Mouse (Mus musculus): ENCODE results near the gene Vgll4. TPM values are rescaled to one million over a fixed set of nuclear protein-coding genes. Genes with fewer than 3 reads are reported as not detected.
"Not testable (repeated sequence)": the region's sequence is repeated elsewhere in the genome, so short reads cannot be mapped to it uniquely, and the experiment has no call there.

The Vgll4 gene
- polyA plus RNA-seq, 1 experiment from 2014 or later, result 10.0 TPM

- Histone ChIP-seq H3K9me3 (replicated peaks; ENCODE audit: control insufficient read depth, low read length) (no peaks in the 10 kb centered on the region), H3K4me2 (ENCODE audit: low read depth, low read length) (no peak overlapping the region), H3K4me1 (ENCODE audit: control insufficient read depth, low read depth, low read length) (peaks cover 27% of the 10 kb centered on the region), H3K36me3 (ENCODE audit: control insufficient read depth, insufficient read depth) (no peaks in the 10 kb centered on the region), H3K4me3 (ENCODE audit: low read depth, low read length) (no peak overlapping the region), H3K9ac (ENCODE audit: low read depth, low read length) (no peak overlapping the region), H3K27ac (ENCODE audit: low read length) (no peak overlapping the region), H3K27me3 (ENCODE audit: control insufficient read depth, insufficient read depth, low read depth, low read length) (no peaks in the 10 kb centered on the region)
- ATAC-seq (ENCODE audit: low read depth), result no peak
- 56% methylated on average over 6 of the region's 6 CpGs for WGBS (ENCODE audit: insufficient replicate concordance)
Observed at GRCm38 (mm10) chr6:114892363-114892762, 77.4 kb downstream of the Vgll4 start.

GRCm38 (mm10) chr6:114891771-114892170 lies 78.0 kb downstream of the Vgll4 start:
- no peak overlapping the region for H3K4me2 ChIP-seq (ENCODE audit: low read depth, low read length)
- no peaks in the 10 kb centered on the region for H3K27me3 ChIP-seq (ENCODE audit: control insufficient read depth, insufficient read depth, low read depth, low read length)
- no peak overlapping the region for H3K4me3 ChIP-seq (ENCODE audit: low read depth, low read length)
- no peaks in the 10 kb centered on the region for H3K9me3 ChIP-seq (replicated peaks; ENCODE audit: control insufficient read depth, low read length)
- H3K9ac ChIP-seq (ENCODE audit: low read depth, low read length), result no peak overlapping the region
- H3K4me1 ChIP-seq (ENCODE audit: control insufficient read depth, low read depth, low read length), result peaks cover 33% of the 10 kb centered on the region
- WGBS (ENCODE audit: insufficient replicate concordance), result 70% methylated on average over 12 of the region's 12 CpGs
- no peaks in the 10 kb centered on the region for H3K36me3 ChIP-seq (ENCODE audit: control insufficient read depth, insufficient read depth)
- no peak overlapping the region for H3K27ac ChIP-seq (ENCODE audit: low read length)
- no peak for ATAC-seq (ENCODE audit: low read depth)

- H3K27ac ChIP-seq (ENCODE audit: low read length), result no peak overlapping the region
- WGBS (ENCODE audit: insufficient replicate concordance), result 85% methylated on average over 12 of the region's 12 CpGs
- no peak overlapping the region for H3K9ac ChIP-seq (ENCODE audit: low read depth, low read length)
- no peak for ATAC-seq (ENCODE audit: low read depth)
- no peaks in the 10 kb centered on the region for H3K36me3 ChIP-seq (ENCODE audit: control insufficient read depth, insufficient read depth)
- no peaks in the 10 kb centered on the region for H3K9me3 ChIP-seq (replicated peaks; ENCODE audit: control insufficient read depth, low read length)
- peaks cover 37% of the 10 kb centered on the region for H3K4me1 ChIP-seq (ENCODE audit: control insufficient read depth, low read depth, low read length)
- no peak overlapping the region for H3K4me2 ChIP-seq (ENCODE audit: low read depth, low read length)
- H3K27me3 ChIP-seq (ENCODE audit: control insufficient read depth, insufficient read depth, low read depth, low read length), result no peaks in the 10 kb centered on the region
- no peak overlapping the region for H3K4me3 ChIP-seq (ENCODE audit: low read depth, low read length)
Observed at GRCm38 (mm10) chr6:114891272-114891671, 78.5 kb downstream of the Vgll4 start.

- Histone ChIP-seq H3K4me3 (ENCODE audit: low read depth, low read length) (no peak overlapping the region), H3K9me3 (replicated peaks; ENCODE audit: control insufficient read depth, low read length) (no peaks in the 10 kb centered on the region), H3K27ac (ENCODE audit: low read length) (no peak overlapping the region), H3K4me1 (ENCODE audit: control insufficient read depth, low read depth, low read length) (peaks cover 41% of the 10 kb centered on the region), H3K27me3 (ENCODE audit: control insufficient read depth, insufficient read depth, low read depth, low read length) (no peaks in the 10 kb centered on the region), H3K9ac (ENCODE audit: low read depth, low read length) (no peak overlapping the region), H3K36me3 (ENCODE audit: control insufficient read depth, insufficient read depth) (no peaks in the 10 kb centered on the region), H3K4me2 (ENCODE audit: low read depth, low read length) (no peak overlapping the region)
- WGBS (ENCODE audit: insufficient replicate concordance), result 57% methylated on average over 19 of the region's 19 CpGs
- ATAC-seq (ENCODE audit: low read depth), result no peak
Observed at GRCm38 (mm10) chr6:114890411-114891115, 79.2 kb downstream of the Vgll4 start.

GRCm38 (mm10) chr6:114889971-114890370 lies 79.8 kb downstream of the Vgll4 start:
- not testable (repeated sequence) for H3K36me3 ChIP-seq (ENCODE audit: control insufficient read depth, insufficient read depth); H3K9ac ChIP-seq (ENCODE audit: low read depth, low read length); ATAC-seq (ENCODE audit: low read depth); H3K27ac ChIP-seq (ENCODE audit: low read length); H3K9me3 ChIP-seq (replicated peaks; ENCODE audit: control insufficient read depth, low read length); H3K4me2 ChIP-seq (ENCODE audit: low read depth, low read length); H3K27me3 ChIP-seq (ENCODE audit: control insufficient read depth, insufficient read depth, low read depth, low read length); H3K4me3 ChIP-seq (ENCODE audit: low read depth, low read length)
- WGBS (ENCODE audit: insufficient replicate concordance), result 66% methylated on average over 3 of the region's 3 CpGs
- H3K4me1 ChIP-seq (ENCODE audit: control insufficient read depth, low read depth, low read length), result peaks cover 41% of the 10 kb centered on the region

GRCm38 (mm10) chr6:114888922-114889321 lies 80.9 kb downstream of the Vgll4 start:
- ATAC-seq (ENCODE audit: low read depth), result no peak
- H3K27ac ChIP-seq (ENCODE audit: low read length), result no peak overlapping the region

GRCm38 (mm10) chr6:114886504-114887361 lies 83.1 kb downstream of the Vgll4 start:
- H3K4me2 ChIP-seq (ENCODE audit: low read depth, low read length), result no peak overlapping the region
- no peak overlapping the region for H3K27ac ChIP-seq (ENCODE audit: low read length)
- 61% methylated on average over 11 of the region's 11 CpGs for WGBS (ENCODE audit: insufficient replicate concordance)
- H3K9me3 ChIP-seq (replicated peaks; ENCODE audit: control insufficient read depth, low read length), result no peaks in the 10 kb centered on the region
- no peak overlapping the region for H3K4me3 ChIP-seq (ENCODE audit: low read depth, low read length)
- H3K9ac ChIP-seq (ENCODE audit: low read depth, low read length), result no peak overlapping the region
- H3K4me1 ChIP-seq (ENCODE audit: control insufficient read depth, low read depth, low read length), result peaks cover 36% of the 10 kb centered on the region
- no peaks in the 10 kb centered on the region for H3K36me3 ChIP-seq (ENCODE audit: control insufficient read depth, insufficient read depth)
- no peaks in the 10 kb centered on the region for H3K27me3 ChIP-seq (ENCODE audit: control insufficient read depth, insufficient read depth, low read depth, low read length)
- no peak for ATAC-seq (ENCODE audit: low read depth)

More at GRCm38 (mm10) chr6:114888922-114889321, 80.9 kb downstream of the Vgll4 start:
- H3K4me2 ChIP-seq (ENCODE audit: low read depth, low read length), result no peak overlapping the region
- no peak overlapping the region for H3K4me3 ChIP-seq (ENCODE audit: low read depth, low read length)
- no peaks in the 10 kb centered on the region for H3K27me3 ChIP-seq (ENCODE audit: control insufficient read depth, insufficient read depth, low read depth, low read length)
- no peaks in the 10 kb centered on the region for H3K36me3 ChIP-seq (ENCODE audit: control insufficient read depth, insufficient read depth)
- WGBS (ENCODE audit: insufficient replicate concordance), result 83% methylated on average over 13 of the region's 13 CpGs
- no peak overlapping the region for H3K9ac ChIP-seq (ENCODE audit: low read depth, low read length)
- peaks cover 35% of the 10 kb centered on the region for H3K4me1 ChIP-seq (ENCODE audit: control insufficient read depth, low read depth, low read length)
- H3K9me3 ChIP-seq (replicated peaks; ENCODE audit: control insufficient read depth, low read length), result no peaks in the 10 kb centered on the region

GRCm38 (mm10) chr6:114886012-114886411 lies 83.8 kb downstream of the Vgll4 start:
- 72% methylated on average over 6 of the region's 6 CpGs for WGBS (ENCODE audit: insufficient replicate concordance)
- no peak overlapping the region for H3K9ac ChIP-seq (ENCODE audit: low read depth, low read length)
- H3K9me3 ChIP-seq (replicated peaks; ENCODE audit: control insufficient read depth, low read length), result no peaks in the 10 kb centered on the region
- no peaks in the 10 kb centered on the region for H3K27me3 ChIP-seq (ENCODE audit: control insufficient read depth, insufficient read depth, low read depth, low read length)
- no peak overlapping the region for H3K4me2 ChIP-seq (ENCODE audit: low read depth, low read length)
- no peak overlapping the region for H3K27ac ChIP-seq (ENCODE audit: low read length)
- no peaks in the 10 kb centered on the region for H3K36me3 ChIP-seq (ENCODE audit: control insufficient read depth, insufficient read depth)
- H3K4me1 ChIP-seq (ENCODE audit: control insufficient read depth, low read depth, low read length), result peaks cover 41% of the 10 kb centered on the region
- H3K4me3 ChIP-seq (ENCODE audit: low read depth, low read length), result no peak overlapping the region
- no peak for ATAC-seq (ENCODE audit: low read depth)

GRCm38 (mm10) chr6:114885129-114885528 lies 84.7 kb downstream of the Vgll4 start:
- no peaks in the 10 kb centered on the region for H3K9me3 ChIP-seq (replicated peaks; ENCODE audit: control insufficient read depth, low read length)
- no peaks in the 10 kb centered on the region for H3K27me3 ChIP-seq (ENCODE audit: control insufficient read depth, insufficient read depth, low read depth, low read length)
- peaks cover 45% of the 10 kb centered on the region for H3K4me1 ChIP-seq (ENCODE audit: control insufficient read depth, low read depth, low read length)
- ATAC-seq (ENCODE audit: low read depth), result no peak
- 73% methylated on average over 5 of the region's 5 CpGs for whole genome bisulfite sequencing (ENCODE audit: insufficient replicate concordance)
- no peak overlapping the region for H3K27ac ChIP-seq (ENCODE audit: low read length)
- no peak overlapping the region for H3K4me3 ChIP-seq (ENCODE audit: low read depth, low read length)
- no peaks in the 10 kb centered on the region for H3K36me3 ChIP-seq (ENCODE audit: control insufficient read depth, insufficient read depth)
- H3K4me2 ChIP-seq (ENCODE audit: low read depth, low read length), result no peak overlapping the region
- H3K9ac ChIP-seq (ENCODE audit: low read depth, low read length), result no peak overlapping the region
